Mouse (Mus musculus) embryonic fibroblast, embryonic 13.5 days (primary cell): ENCODE data around the gene Fam78a.

Experiments used
- CTCF ChIP-seq: IDR thresholded peaks from 2 replicates; pipeline ENCODE4 v1.5.1; 2011; ENCODE audit warnings: mild to moderate bottlenecking, control low read depth, low read length, moderate library complexity, borderline replicate concordance; ENCODE audit not compliant: insufficient read depth
- POLR2A ChIP-seq: IDR thresholded peaks from 2 replicates; pipeline ENCODE4 v1.6.1; 2011; ENCODE audit warnings: low read depth, mild to moderate bottlenecking, control low read depth, low read length, moderate library complexity

DNA sequence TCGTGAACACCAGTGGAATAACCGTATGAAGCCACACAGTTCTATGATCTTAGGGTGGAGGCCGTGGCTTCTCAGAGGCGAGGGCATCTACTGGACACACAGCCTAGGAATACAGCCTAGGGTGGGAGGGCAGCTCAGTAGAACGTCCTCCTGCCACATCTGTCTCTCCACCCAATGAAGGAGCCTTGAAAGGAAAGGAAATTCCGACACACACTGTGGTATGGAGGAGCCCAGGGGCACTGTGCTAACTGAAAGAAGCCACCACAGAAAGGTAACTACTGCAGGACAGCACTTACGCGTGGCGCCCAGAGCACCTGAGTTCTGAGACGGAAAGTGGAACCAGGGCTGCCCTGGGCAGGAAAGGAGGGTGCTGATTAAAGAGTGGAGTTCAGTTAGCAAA, 13.9 kb downstream of the Fam78a start:
- no peak for TF ChIP-seq POLR2A
- TF ChIP-seq CTCF: no peak
